41 mouse cellular contexts compared by ENCODE assay signal in genomic region chr16:32450133-32450532, GRCm38 (mm10). TPM values are rescaled to one million over a fixed set of nuclear protein-coding genes. Genes with fewer than 3 reads are reported as not detected.
DNase-seq lines count a peak whose midpoint lies in the region; ATAC-seq and TF ChIP-seq lines count a peak whose summit lies in the region.
"Had no signal": no experiment of that assay in that cellular context is flagged by ENCODE, and none has a peak within 500 bp of the region (broad histone marks: within the 10 kb centered on the region; RNA-seq: fewer than 3 reads in every experiment).

No protein-coding gene starts in this region.

- no peak overlapping the region for H3K4me3 ChIP-seq in heart, embryonic 11.5 days (ENCODE audit: low read depth, low read length)
- H3K4me3 ChIP-seq in liver, embryonic 13.5 days (replicated peaks), result peak overlapping the region; percentile 37
- H3K4me3 ChIP-seq in small intestine, adult 2 months (ENCODE audit: low read depth, low read length), result no peak overlapping the region
- no peak overlapping the region for H3K4me3 ChIP-seq in kidney, embryonic 14.5 days (ENCODE audit: low read length)
- H3K4me3 ChIP-seq in forebrain, embryonic 11.5 days (ENCODE audit: low read depth, low read length), result no peak overlapping the region
- H3K4me3 ChIP-seq: heart, embryonic 10.5 days; hindbrain, embryonic 12.5 days; lung, embryonic 15.5 days; myocyte; neural tube, embryonic 12.5 days had no signal

- DNase-seq in heart, adult 11 months, result peak; percentile 4
- no peak for DNase-seq in liver, embryonic 13.5 days
- no peak for DNase-seq in gastrocnemius, adult 18-20 months (ENCODE audit: low spot score)
- no peak for DNase-seq in forebrain, embryonic 11.5 days (ENCODE audit: low spot score)
- DNase-seq: adrenal gland, postnatal 14 days; cerebellum, adult 18-20 months; cerebellum, postnatal 10 days; gastrocnemius, postnatal 10 days; heart, postnatal 36 days; kidney, adult 11 months; kidney, postnatal 4 days; layer of hippocampus, postnatal 36 days; left cerebral cortex, postnatal 4 days; right cerebral cortex, adult 18-20 months; thymus, postnatal 14 days had no signal

- no peak overlapping the region for H3K9ac ChIP-seq in heart, embryonic 11.5 days (ENCODE audit: low read depth, low read length)
- H3K9ac ChIP-seq in liver, embryonic 13.5 days, result peak overlapping the region; percentile 71
- no peak overlapping the region for H3K9ac ChIP-seq in kidney, embryonic 14.5 days (ENCODE audit: low read depth, low read length)
- H3K9ac ChIP-seq in forebrain, embryonic 11.5 days (ENCODE audit: low read length), result no peak overlapping the region
- H3K9ac ChIP-seq: hindbrain, embryonic 12.5 days; lung, embryonic 15.5 days; neural tube, embryonic 12.5 days had no signal

- no peak for TF ChIP-seq POLR2A in small intestine, adult 2 months (IDR thresholded peaks at IDR 0.05; ENCODE audit: low read depth, low read length)

- no peaks in the 10 kb centered on the region for H3K27me3 ChIP-seq in heart, embryonic 11.5 days (ENCODE audit: control insufficient read depth, insufficient read depth, low read length)
- H3K27me3 ChIP-seq in liver, embryonic 13.5 days, result no peaks in the 10 kb centered on the region
- no peaks in the 10 kb centered on the region for H3K27me3 ChIP-seq in small intestine, adult 2 months (ENCODE audit: control insufficient read depth, insufficient read depth, low read length)
- H3K27me3 ChIP-seq in kidney, embryonic 14.5 days (ENCODE audit: control insufficient read depth, insufficient read depth, low read length), result no peaks in the 10 kb centered on the region
- H3K27me3 ChIP-seq in forebrain, embryonic 11.5 days (ENCODE audit: control insufficient read depth, insufficient read depth, low read length), result no peaks in the 10 kb centered on the region
- H3K27me3 ChIP-seq: CH12.LX; hindbrain, embryonic 12.5 days; lung, embryonic 15.5 days; neural tube, embryonic 12.5 days had no signal

- ATAC-seq in heart, embryonic 11.5 days (replicated peaks; ENCODE audit: insufficient number of reproducible peaks, low FRiP score, low TSS enrichment), result no peak
- ATAC-seq in erythroblast, adult 5-6 weeks (replicated peaks; ENCODE audit: low FRiP score, poor library complexity, severe bottlenecking), result peak; percentile 16; the same call in 1 of the 2 replicates
- peak; percentile 49 for ATAC-seq in liver, embryonic 13.5 days (ENCODE audit: low read depth)
- ATAC-seq in kidney, embryonic 14.5 days (ENCODE audit: low FRiP score, low TSS enrichment), result no peak
- no peak for ATAC-seq in forebrain, embryonic 11.5 days (replicated peaks; ENCODE audit: low FRiP score)
- ATAC-seq: forebrain, embryonic 16.5 days; hindbrain, postnatal 0 days had no signal

- H3K27ac ChIP-seq in heart, embryonic 11.5 days (ENCODE audit: low read depth, low read length), result no peak overlapping the region
- H3K27ac ChIP-seq in liver, embryonic 13.5 days, result peak overlapping the region; percentile 95
- H3K27ac ChIP-seq in small intestine, adult 2 months (ENCODE audit: insufficient read depth, low read depth, low read length), result peak overlapping the region; percentile 84
- H3K27ac ChIP-seq in kidney, embryonic 14.5 days (ENCODE audit: low read depth, low read length), result no peak overlapping the region
- no peak overlapping the region for H3K27ac ChIP-seq in forebrain, embryonic 11.5 days (ENCODE audit: low read depth, low read length)
- H3K27ac ChIP-seq: heart, embryonic 10.5 days; hindbrain, embryonic 12.5 days; hindbrain, postnatal 0 days; kidney, postnatal 0 days; lung, embryonic 15.5 days; neural tube, embryonic 12.5 days had no signal

- no peaks in the 10 kb centered on the region for H3K4me1 ChIP-seq in heart, embryonic 11.5 days (ENCODE audit: control insufficient read depth, insufficient read depth, low read length)
- H3K4me1 ChIP-seq in liver, embryonic 13.5 days (replicated peaks), result peaks cover 83% of the 10 kb centered on the region
- peaks cover 22% of the 10 kb centered on the region; the same call in 1 of the 2 replicates for H3K4me1 ChIP-seq in small intestine, adult 2 months (ENCODE audit: control insufficient read depth, insufficient read depth, insufficient read length, low read length)
- H3K4me1 ChIP-seq in kidney, embryonic 14.5 days (ENCODE audit: control insufficient read depth, insufficient read depth, low read length), result no peaks in the 10 kb centered on the region
- no peaks in the 10 kb centered on the region for H3K4me1 ChIP-seq in forebrain, embryonic 11.5 days (replicated peaks; ENCODE audit: control insufficient read depth, insufficient read depth, low read length)
- H3K4me1 ChIP-seq: hindbrain, embryonic 12.5 days; lung, embryonic 15.5 days; neural tube, embryonic 12.5 days had no signal

- no peaks in the 10 kb centered on the region for H3K9me3 ChIP-seq in heart, embryonic 11.5 days (replicated peaks; ENCODE audit: control insufficient read depth, low read length)
- no peaks in the 10 kb centered on the region for H3K9me3 ChIP-seq in liver, embryonic 13.5 days (replicated peaks)
- H3K9me3 ChIP-seq in kidney, embryonic 14.5 days (ENCODE audit: control insufficient read depth, low read length), result no peaks in the 10 kb centered on the region
- H3K9me3 ChIP-seq in forebrain, embryonic 11.5 days (ENCODE audit: control insufficient read depth, low read length), result no peaks in the 10 kb centered on the region
- H3K9me3 ChIP-seq: heart, embryonic 10.5 days; hindbrain, embryonic 12.5 days; lung, embryonic 15.5 days; neural tube, embryonic 12.5 days had no signal

- no peak for TF ChIP-seq CTCF in small intestine, adult 2 months (IDR thresholded peaks at IDR 0.05; ENCODE audit: extremely low read depth, insufficient read length, insufficient replicate concordance, low read depth, low read length)

- WGBS in heart, embryonic 11.5 days (ENCODE audit: insufficient replicate concordance), result 94% methylated on average over 2 of the region's 2 CpGs
- 75% methylated on average over 2 of the region's 2 CpGs for whole genome bisulfite sequencing in liver, embryonic 13.5 days (ENCODE audit: insufficient replicate concordance)
- WGBS in small intestine, adult 2 months, result 85% methylated on average over 2 of the region's 2 CpGs
- WGBS in kidney, embryonic 14.5 days, result 95% methylated on average over 2 of the region's 2 CpGs
- 93% methylated on average over 2 of the region's 2 CpGs for WGBS in forebrain, embryonic 11.5 days

- peaks cover 4% of the 10 kb centered on the region; the same call in 1 of the 2 replicates for H3K36me3 ChIP-seq in heart, embryonic 11.5 days (ENCODE audit: control insufficient read depth, insufficient read depth, low read length)
- peaks cover 32% of the 10 kb centered on the region for H3K36me3 ChIP-seq in liver, embryonic 13.5 days
- H3K36me3 ChIP-seq in small intestine, adult 2 months (ENCODE audit: control insufficient read depth, insufficient read depth, low read length), result peaks cover 21% of the 10 kb centered on the region
- peaks cover 6% of the 10 kb centered on the region; the same call in 1 of the 2 replicates for H3K36me3 ChIP-seq in kidney, embryonic 14.5 days (ENCODE audit: control insufficient read depth, insufficient read depth, low read length)
- no peaks in the 10 kb centered on the region; the same call in 1 of the 2 replicates for H3K36me3 ChIP-seq in forebrain, embryonic 11.5 days (ENCODE audit: control insufficient read depth, insufficient read depth, low read length)

- H3K4me2 ChIP-seq in heart, embryonic 11.5 days, result no peak overlapping the region
- H3K4me2 ChIP-seq in liver, embryonic 13.5 days, result peak overlapping the region; percentile 71
- H3K4me2 ChIP-seq in kidney, embryonic 14.5 days (replicated peaks; ENCODE audit: low read depth, low read length), result no peak overlapping the region
- no peak overlapping the region for H3K4me2 ChIP-seq in forebrain, embryonic 11.5 days (ENCODE audit: low read depth, low read length, severe bottlenecking)
- H3K4me2 ChIP-seq: hindbrain, embryonic 12.5 days; lung, embryonic 15.5 days; midbrain, embryonic 11.5 days; neural tube, embryonic 12.5 days had no signal

RNA-seq across cellular contexts. Expression of gene Pcyt1a, which starts 19.4 kb away (rescaled TPM):
- polyA plus RNA-seq in heart, embryonic 11.5 days (2014; fragmentation: Nextera tagmentation; extraction: Ambion mirVana), result 38.0 and 41.8 TPM in 2 replicates
- 73.6 and 103 TPM in 2 replicates for total RNA-seq in erythroblast, adult 5-6 weeks (2015; ENCODE audit: low replicate concordance)
- 164 and 198 TPM in 2 replicates for total RNA-seq in erythroblast, adult 5-6 weeks (2017; ENCODE audit: low replicate concordance)
- 38.6 and 42.0 TPM in 2 replicates for polyA plus RNA-seq in liver, embryonic 13.5 days (2015; fragmentation: Nextera tagmentation; extraction: Ambion mirVana)
- 55.4 and 115 TPM in 2 replicates for polyA plus RNA-seq in small intestine, adult 2 months (2012; rRNA removed)
- polyA plus RNA-seq in kidney, embryonic 14.5 days (2014; fragmentation: Nextera tagmentation; extraction: Ambion mirVana), result 16.5 and 40.6 TPM in 2 replicates
- total RNA-seq in gastrocnemius, adult 18-20 months (2021), result 100 to 1,000 TPM; 124 to 125 TPM
- 41.9 and 45.3 TPM in 2 replicates for polyA plus RNA-seq in forebrain, embryonic 11.5 days (2014; fragmentation: Nextera tagmentation; extraction: Ambion mirVana)

RNA-seq across cellular contexts. Expression of gene Tctex1d2, which starts 30.6 kb away (rescaled TPM):
- polyA plus RNA-seq in heart, embryonic 11.5 days (2014; fragmentation: Nextera tagmentation; extraction: Ambion mirVana), result 25.4 and 26.0 TPM in 2 replicates
- 0.96 and 15.7 TPM in 2 replicates for total RNA-seq in erythroblast, adult 5-6 weeks (2015; ENCODE audit: low replicate concordance)
- total RNA-seq in erythroblast, adult 5-6 weeks (2017; ENCODE audit: low replicate concordance), result 3.7 and 8.1 TPM in 2 replicates
- polyA plus RNA-seq in liver, embryonic 13.5 days (2015; fragmentation: Nextera tagmentation; extraction: Ambion mirVana), result 7.2 and 7.3 TPM in 2 replicates
- 1.3 and 1.4 TPM in 2 replicates for polyA plus RNA-seq in small intestine, adult 2 months (2012; rRNA removed)
- 32.5 and 37.8 TPM in 2 replicates for polyA plus RNA-seq in kidney, embryonic 14.5 days (2014; fragmentation: Nextera tagmentation; extraction: Ambion mirVana)
- 1 to 10 TPM; 5.2 to 5.5 TPM for total RNA-seq in gastrocnemius, adult 18-20 months (2021)
- polyA plus RNA-seq in forebrain, embryonic 11.5 days (2014; fragmentation: Nextera tagmentation; extraction: Ambion mirVana), result 33.1 and 36.1 TPM in 2 replicates
- total RNA-seq: CH12.LX had no signal

RNA-seq across cellular contexts. Expression of gene Slc51a, which starts 37.5 kb away (rescaled TPM):
- 3.2 and 3.8 TPM in 2 replicates for polyA plus RNA-seq in heart, embryonic 11.5 days (2014; fragmentation: Nextera tagmentation; extraction: Ambion mirVana)
- not detected in 2 replicates for total RNA-seq in erythroblast, adult 5-6 weeks (2015; ENCODE audit: low replicate concordance)
- not detected in 2 replicates for total RNA-seq in erythroblast, adult 5-6 weeks (2017; ENCODE audit: low replicate concordance)
- polyA plus RNA-seq in liver, embryonic 13.5 days (2015; fragmentation: Nextera tagmentation; extraction: Ambion mirVana), result 0.65 and 0.71 TPM in 2 replicates
- 102 and 424 TPM in 2 replicates for polyA plus RNA-seq in small intestine, adult 2 months (2012; rRNA removed)
- polyA plus RNA-seq in kidney, embryonic 14.5 days (2014; fragmentation: Nextera tagmentation; extraction: Ambion mirVana), result 0.33 and 0.49 TPM in 2 replicates
- not detected for total RNA-seq in gastrocnemius, adult 18-20 months (2021)
- polyA plus RNA-seq in forebrain, embryonic 11.5 days (2014; fragmentation: Nextera tagmentation; extraction: Ambion mirVana), result 0.23 and 0.29 TPM in 2 replicates
- total RNA-seq: adrenal gland, postnatal 14 days; gastrocnemius, postnatal 10 days; hindbrain, postnatal 0 days; layer of hippocampus, adult 8-10 months; layer of hippocampus, postnatal 36 days; left cerebral cortex, postnatal 4 days; megakaryocyte, adult 5-6 weeks; midbrain, postnatal 0 days had no signal
- polyA plus RNA-seq: hindbrain, postnatal 0 days; spleen, adult 2 months; urinary bladder, adult 2 months had no signal

RNA-seq across cellular contexts. Expression of gene Zdhhc19, which starts 45.9 kb away (rescaled TPM):
- polyA plus RNA-seq in heart, embryonic 11.5 days (2014; fragmentation: Nextera tagmentation; extraction: Ambion mirVana), result 0.27 TPM in 1 of 2 replicates, not detected in the other
- not detected in 2 replicates for total RNA-seq in erythroblast, adult 5-6 weeks (2015; ENCODE audit: low replicate concordance)
- not detected in 2 replicates for total RNA-seq in erythroblast, adult 5-6 weeks (2017; ENCODE audit: low replicate concordance)
- polyA plus RNA-seq in liver, embryonic 13.5 days (2015; fragmentation: Nextera tagmentation; extraction: Ambion mirVana), result not detected in 2 replicates
- 0.18 and 0.42 TPM in 2 replicates for polyA plus RNA-seq in small intestine, adult 2 months (2012; rRNA removed)
- polyA plus RNA-seq in kidney, embryonic 14.5 days (2014; fragmentation: Nextera tagmentation; extraction: Ambion mirVana), result not detected in 2 replicates
- not detected for total RNA-seq in gastrocnemius, adult 18-20 months (2021)
- polyA plus RNA-seq in forebrain, embryonic 11.5 days (2014; fragmentation: Nextera tagmentation; extraction: Ambion mirVana), result not detected in 2 replicates
- total RNA-seq: adrenal gland, postnatal 14 days; CH12.LX; ES-E14; gastrocnemius, postnatal 10 days; granulocyte monocyte progenitor cell, adult 5-6 weeks; heart, postnatal 36 days; hindbrain, postnatal 0 days; layer of hippocampus, postnatal 36 days; left cerebral cortex, postnatal 4 days; midbrain, postnatal 0 days had no signal
- polyA plus RNA-seq: C2C12; cortical plate, adult 2 months; embryonic facial prominence, embryonic 14.5 days; forebrain, embryonic 16.5 days; heart, embryonic 10.5 days; heart, embryonic 16.5 days; hindbrain, embryonic 12.5 days; kidney, postnatal 0 days; limb, embryonic 14.5 days; lung, embryonic 15.5 days; midbrain, embryonic 11.5 days; myocyte; neural tube, embryonic 12.5 days; spleen, adult 2 months; urinary bladder, adult 2 months had no signal

RNA-seq across cellular contexts. Expression of gene Tm4sf19, which starts 49.8 kb away (rescaled TPM):
- polyA plus RNA-seq in heart, embryonic 11.5 days (2014; fragmentation: Nextera tagmentation; extraction: Ambion mirVana), result not detected in 2 replicates
- not detected in 2 replicates for total RNA-seq in erythroblast, adult 5-6 weeks (2015; ENCODE audit: low replicate concordance)
- total RNA-seq in erythroblast, adult 5-6 weeks (2017; ENCODE audit: low replicate concordance), result 0.70 TPM in 1 of 2 replicates, not detected in the other
- polyA plus RNA-seq in liver, embryonic 13.5 days (2015; fragmentation: Nextera tagmentation; extraction: Ambion mirVana), result not detected in 2 replicates
- 0.17 and 0.35 TPM in 2 replicates for polyA plus RNA-seq in small intestine, adult 2 months (2012; rRNA removed)
- polyA plus RNA-seq in kidney, embryonic 14.5 days (2014; fragmentation: Nextera tagmentation; extraction: Ambion mirVana), result not detected in 2 replicates
- not detected for total RNA-seq in gastrocnemius, adult 18-20 months (2021)
- polyA plus RNA-seq in forebrain, embryonic 11.5 days (2014; fragmentation: Nextera tagmentation; extraction: Ambion mirVana), result not detected in 2 replicates
- total RNA-seq: adrenal gland, postnatal 14 days; ES-E14; granulocyte monocyte progenitor cell, adult 5-6 weeks; heart, postnatal 36 days; hindbrain, postnatal 0 days; layer of hippocampus, adult 8-10 months; left cerebral cortex, postnatal 4 days; megakaryocyte, adult 5-6 weeks; midbrain, postnatal 0 days had no signal
- polyA plus RNA-seq: C2C12; cortical plate, adult 2 months; forebrain, embryonic 16.5 days; heart, embryonic 10.5 days; heart, embryonic 16.5 days; hindbrain, embryonic 12.5 days; hindbrain, postnatal 0 days; kidney, postnatal 0 days; lung, embryonic 15.5 days; midbrain, embryonic 11.5 days; midbrain, postnatal 0 days; neural tube, embryonic 12.5 days had no signal

Comparison
In these comparisons a context has a peak if more than half of its experiments do, and no peak if none do; other contexts are left out.
1. ATAC-seq: peak in erythroblast, adult 5-6 weeks (single experiment) and liver, embryonic 13.5 days (single experiment); none in heart, embryonic 11.5 days (single experiment), kidney, embryonic 14.5 days (single experiment) and forebrain, embryonic 11.5 days (single experiment).
2. H3K27ac ChIP-seq: peak in liver, embryonic 13.5 days (single experiment) and small intestine, adult 2 months (single experiment); none in heart, embryonic 11.5 days (single experiment), kidney, embryonic 14.5 days (single experiment) and forebrain, embryonic 11.5 days (single experiment).
3. RNA of gene Slc51a, which starts 37.5 kb away (polyA plus RNA-seq): 102 to 424 TPM in small intestine, adult 2 months; 3.2 to 3.8 TPM in heart, embryonic 11.5 days, 0.65 to 0.71 TPM in liver, embryonic 13.5 days, 0.33 to 0.49 TPM in kidney, embryonic 14.5 days and 0.23 to 0.29 TPM in forebrain, embryonic 11.5 days; every median in the first group is over 10 times any median in the second.